Mouse (Mus musculus): ENCODE results near the gene Avpi1. TPM values are rescaled to one million over a fixed set of nuclear protein-coding genes. Genes with fewer than 3 reads are reported as not detected.

Avpi1 gene
- total RNA-seq (2021): 10 to 100 TPM; 10.8 to 11.7 TPM
- long read RNA-seq, experiment 1, transcript Avpi1-201 (3 exons, 1,044 nt): major isoform, 16 of 19 reads
- long read RNA-seq, experiment 1, partial matches to known transcripts: 3 of 19 reads
- long read RNA-seq, experiment 1, other reads (novel, unspliced or antisense): 0 of 19 reads
- long read RNA-seq, experiment 2, transcript Avpi1-201 (3 exons, 1,044 nt): major isoform, 9 of 12 reads
- long read RNA-seq, experiment 2, partial matches to known transcripts: 2 of 12 reads
- long read RNA-seq, experiment 2, other reads (novel, unspliced or antisense): 1 of 12 reads

- intact Hi-C loops (cut with DNase I): no loop called here
- DNase-seq: peak; percentile 95
These were observed at the start of gene Avpi1 for GRCm38 (mm10) chr19:42128787-42129508. TSS of gene Avpi1 (minus strand) at chr19:42129059.

- intact Hi-C loops (cut with DNase I): no loop called here
- no peak for DNase-seq
These were observed 48.6 kb upstream of the Avpi1 start for GRCm38 (mm10) chr19:42177461-42177860.

GRCm38 (mm10) chr19:42176841-42177240 lies 48.0 kb upstream of the Avpi1 start:
- DNase-seq: no peak

GRCm38 (mm10) chr19:42170025-42170969 lies 41.4 kb upstream of the Avpi1 start:
- intact Hi-C loops (cut with DNase I): no loop called here
- DNase-seq: peak; percentile 93 to 94

More at GRCm38 (mm10) chr19:42176841-42177240, 48.0 kb upstream of the Avpi1 start:
- intact Hi-C loops (cut with DNase I): no loop called here

GRCm38 (mm10) chr19:42169322-42169975 lies 40.6 kb upstream of the Avpi1 start:
- intact Hi-C loops (cut with DNase I): loop anchor here (5.0 kb wide), 1 partner anchor 132 kb away; the partner anchor contains the start of gene Ankrd2
- no peak for DNase-seq

- DNase-seq: no peak
- intact Hi-C loops (cut with DNase I): loop anchor here (5.0 kb wide), 1 partner anchor 130 kb away; the partner anchor contains the start of gene Ankrd2
These were observed 38.6 kb upstream of the Avpi1 start for GRCm38 (mm10) chr19:42167489-42167888.

GRCm38 (mm10) chr19:42166766-42167165 lies 37.9 kb upstream of the Avpi1 start:
- intact Hi-C loops (cut with DNase I): loop anchor here (1.0 to 5.0 kb wide), 2 partner anchors 22 to 129 kb away; partner anchors contain the start of gene Ankrd2
- DNase-seq: no peak

GRCm38 (mm10) chr19:42166130-42166529 lies 37.3 kb upstream of the Avpi1 start:
- intact Hi-C loops (cut with DNase I): loop anchor here (1.0 to 5.0 kb wide), 2 partner anchors 22 to 129 kb away; partner anchors contain the start of gene Ankrd2
- peak; percentile 89 to 95 for DNase-seq

- intact Hi-C loops (cut with DNase I): no loop called here
These were observed 35.3 kb upstream of the Avpi1 start for GRCm38 (mm10) chr19:42164188-42164587.

GRCm38 (mm10) chr19:42163764-42164163 lies 34.9 kb upstream of the Avpi1 start, which contains the start of gene Zfyve27:
TSS of gene Zfyve27 (plus strand) at chr19:42163951.
- no peak for DNase-seq
- intact Hi-C loops (cut with DNase I): no loop called here

More at GRCm38 (mm10) chr19:42164188-42164587, 35.3 kb upstream of the Avpi1 start:
- DNase-seq: no peak

- no peak for DNase-seq
- intact Hi-C loops (cut with DNase I): no loop called here
These were observed 29.6 kb upstream of the Avpi1 start for GRCm38 (mm10) chr19:42158246-42159017.

GRCm38 (mm10) chr19:42157493-42158237 lies 28.8 kb upstream of the Avpi1 start:
- intact Hi-C loops (cut with DNase I): no loop called here
- DNase-seq: no peak

GRCm38 (mm10) chr19:42151990-42152389 lies 23.1 kb upstream of the Avpi1 start:
- intact Hi-C loops (cut with DNase I): no loop called here
- DNase-seq: peak; percentile 86 to 93

- intact Hi-C loops (cut with DNase I): loop anchor here (5.0 kb wide), 1 partner anchor 111 kb away; the partner anchor contains the start of gene Ankrd2
These were observed 19.7 kb upstream of the Avpi1 start for GRCm38 (mm10) chr19:42148569-42148860.

GRCm38 (mm10) chr19:42147769-42148568 lies 19.1 kb upstream of the Avpi1 start:
- DNase-seq: peak; percentile 74 to 75
- intact Hi-C loops (cut with DNase I): loop anchor here (5.0 kb wide), 1 partner anchor 111 kb away; the partner anchor contains the start of gene Ankrd2

More at GRCm38 (mm10) chr19:42148569-42148860, 19.7 kb upstream of the Avpi1 start:
- DNase-seq: no peak

GRCm38 (mm10) chr19:42147170-42147768 lies 18.4 kb upstream of the Avpi1 start, which contains the start of gene Marveld1:
TSS of gene Marveld1 (plus strand) at chr19:42147400.
- intact Hi-C loops (cut with DNase I): loop anchor here (5.0 kb wide), 1 partner anchor 110 kb away; the partner anchor contains the start of gene Ankrd2

More at GRCm38 (mm10) chr19:42147170-42147768, 18.4 kb upstream of the Avpi1 start, which contains the start of gene Marveld1:
- DNase-seq: peak; percentile 81 to 83

Data from heart, postnatal 14 days (tissue).